Mouse (Mus musculus): ENCODE measurements around the gene Sgsh. TPM values are rescaled to one million over a fixed set of nuclear protein-coding genes. Genes with fewer than 3 reads are reported as not detected.

The Sgsh gene
- polyA plus RNA-seq, 1 experiment from 2014 or later: 8.4 TPM

DNA sequence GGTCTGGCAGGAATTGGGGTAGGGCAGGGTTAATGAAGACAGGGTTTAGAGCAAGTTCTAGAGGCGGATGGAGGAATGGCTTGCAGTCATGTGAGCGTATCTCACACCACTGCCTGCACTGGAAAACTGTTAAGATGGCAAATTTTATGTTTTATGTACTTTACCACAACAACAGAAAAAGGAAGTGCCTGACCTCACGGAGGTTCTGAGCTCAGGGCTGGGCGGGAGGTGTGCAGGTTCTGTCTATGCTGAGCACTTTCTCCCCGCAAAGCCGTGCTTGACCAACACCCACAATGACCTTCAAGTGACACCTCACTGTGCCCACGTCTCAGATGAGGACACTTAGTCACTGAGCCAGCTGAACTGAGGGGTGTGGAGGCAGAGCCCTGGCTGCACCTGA is 3.2 kb downstream of the Sgsh start:
- 59% methylated on average over 7 of the region's 7 CpGs for WGBS
- Histone ChIP-seq H3K9ac (ENCODE audit: low read length) (no peak overlapping the region), H3K4me1 (replicated peaks; ENCODE audit: control insufficient read depth, insufficient read depth, low read length) (peaks cover 10% of the 10 kb centered on the region), H3K4me3 (ENCODE audit: low read length) (no peak overlapping the region), H3K27me3 (ENCODE audit: control insufficient read depth, insufficient read depth, low read depth, low read length) (no peaks in the 10 kb centered on the region), H3K4me2 (ENCODE audit: low read depth, low read length) (no peak overlapping the region), H3K27ac (ENCODE audit: low read length) (no peak overlapping the region), H3K36me3 (ENCODE audit: control insufficient read depth, insufficient read depth, low read length) (no peaks in the 10 kb centered on the region; the same call in 1 of the 2 replicates), H3K9me3 (ENCODE audit: control insufficient read depth, low read length) (no peaks in the 10 kb centered on the region)
- no peak for ATAC-seq (ENCODE audit: low read depth)

GRCm38 (mm10) chr11:119347125-119347524 is 8.2 kb downstream of the Sgsh start:
- no peak for ATAC-seq (ENCODE audit: low read depth)
- WGBS: 83% methylated on average over 4 of the region's 4 CpGs
- no peak overlapping the region for H3K4me2 ChIP-seq (ENCODE audit: low read depth, low read length)
- H3K4me1 ChIP-seq (replicated peaks; ENCODE audit: control insufficient read depth, insufficient read depth, low read length): no peaks in the 10 kb centered on the region
- peaks cover 2% of the 10 kb centered on the region; the same call in 1 of the 2 replicates for H3K36me3 ChIP-seq (ENCODE audit: control insufficient read depth, insufficient read depth, low read length)
- no peak overlapping the region for H3K4me3 ChIP-seq (ENCODE audit: low read length)
- H3K9me3 ChIP-seq (ENCODE audit: control insufficient read depth, low read length): no peaks in the 10 kb centered on the region
- H3K27ac ChIP-seq (ENCODE audit: low read length): no peak overlapping the region
- no peaks in the 10 kb centered on the region for H3K27me3 ChIP-seq (ENCODE audit: control insufficient read depth, insufficient read depth, low read depth, low read length)
- no peak overlapping the region for H3K9ac ChIP-seq (ENCODE audit: low read length)

DNA sequence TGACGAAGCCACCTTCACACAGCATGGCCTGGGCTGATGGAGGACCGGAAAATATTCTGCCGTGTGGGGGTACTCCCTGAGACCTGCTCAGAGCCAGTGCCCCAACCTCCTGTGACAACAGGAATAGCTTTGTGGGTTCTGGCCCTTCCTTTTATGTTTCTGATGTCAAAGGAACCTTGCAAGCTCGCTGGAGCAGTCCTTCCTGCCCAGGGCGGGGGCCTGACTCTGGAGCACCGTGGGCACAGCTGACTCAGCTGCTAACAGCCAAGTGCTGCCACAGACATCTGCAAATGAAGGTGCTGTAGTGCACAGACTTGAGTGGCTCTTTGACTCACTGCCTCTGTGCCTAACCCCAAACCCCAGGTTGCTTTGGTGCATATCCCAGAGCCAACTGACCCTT is 10.5 kb downstream of the Sgsh start:
- no peak overlapping the region for H3K4me2 ChIP-seq (ENCODE audit: low read depth, low read length)
- no peak for ATAC-seq (ENCODE audit: low read depth)
- 55% methylated on average over 6 of the region's 6 CpGs for WGBS
- H3K9ac ChIP-seq (ENCODE audit: low read length): no peak overlapping the region
- H3K9me3 ChIP-seq (ENCODE audit: control insufficient read depth, low read length): no peaks in the 10 kb centered on the region
- H3K4me3 ChIP-seq (ENCODE audit: low read length): no peak overlapping the region
- no peaks in the 10 kb centered on the region for H3K27me3 ChIP-seq (ENCODE audit: control insufficient read depth, insufficient read depth, low read depth, low read length)
- no peak overlapping the region for H3K27ac ChIP-seq (ENCODE audit: low read length)
- H3K4me1 ChIP-seq (replicated peaks; ENCODE audit: control insufficient read depth, insufficient read depth, low read length): no peaks in the 10 kb centered on the region
- 0 out of 2 replicates have a peak, but pooled peaks cover 2% of the 10 kb centered on the region for H3K36me3 ChIP-seq (ENCODE audit: control insufficient read depth, insufficient read depth, low read length)

DNA sequence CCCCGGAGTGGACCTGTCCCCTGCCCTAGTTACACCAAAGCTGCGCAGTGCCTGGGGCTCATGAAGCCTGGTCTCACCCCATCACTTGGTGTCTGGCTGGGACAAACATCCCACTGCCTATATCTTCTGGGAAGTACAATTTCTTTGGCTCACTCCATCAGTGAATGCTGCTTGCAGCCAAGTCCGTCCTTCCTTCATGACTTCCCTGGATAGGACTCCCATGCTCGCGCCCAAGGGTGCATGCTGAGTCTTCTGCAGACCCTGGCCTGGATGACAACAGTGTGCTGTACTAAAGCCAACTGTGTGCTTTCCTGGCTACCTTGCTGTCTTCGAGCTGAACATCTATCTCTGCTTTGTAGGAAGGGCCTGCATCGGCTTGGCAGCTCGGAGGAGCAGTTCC is 11.2 kb downstream of the Sgsh start:
- Histone ChIP-seq H3K9ac (ENCODE audit: low read length) (no peak overlapping the region), H3K36me3 (ENCODE audit: control insufficient read depth, insufficient read depth, low read length) (0 out of 2 replicates have a peak, but pooled peaks cover 2% of the 10 kb centered on the region), H3K27me3 (ENCODE audit: control insufficient read depth, insufficient read depth, low read depth, low read length) (no peaks in the 10 kb centered on the region), H3K4me2 (ENCODE audit: low read depth, low read length) (no peak overlapping the region), H3K4me1 (replicated peaks; ENCODE audit: control insufficient read depth, insufficient read depth, low read length) (no peaks in the 10 kb centered on the region), H3K9me3 (ENCODE audit: control insufficient read depth, low read length) (no peaks in the 10 kb centered on the region), H3K27ac (ENCODE audit: low read length) (no peak overlapping the region), H3K4me3 (ENCODE audit: low read length) (no peak overlapping the region)
- no peak for ATAC-seq (ENCODE audit: low read depth)
- WGBS: 74% methylated on average over 8 of the region's 8 CpGs

DNA sequence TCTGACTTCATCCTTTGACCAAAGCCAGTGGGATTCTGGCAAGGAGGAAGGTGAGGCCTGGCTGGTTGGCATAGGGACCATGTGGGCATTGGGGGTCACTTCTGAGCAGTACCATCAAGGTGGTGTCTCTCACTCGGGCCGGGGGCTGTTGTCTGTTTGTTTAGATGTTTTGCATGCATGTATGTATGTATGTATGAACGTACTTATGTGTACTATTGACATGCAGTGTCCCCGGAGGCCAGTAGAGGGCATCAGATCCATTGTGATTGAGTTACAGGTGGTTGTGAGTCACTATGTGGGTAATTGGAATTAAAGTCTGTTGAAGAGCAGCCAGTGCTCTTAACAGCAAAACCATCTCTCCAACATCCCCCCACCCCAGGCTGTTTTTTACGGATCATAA is 15.7 kb downstream of the Sgsh start:
- Histone ChIP-seq H3K9me3 (ENCODE audit: control insufficient read depth, low read length) (no peaks in the 10 kb centered on the region), H3K4me2 (ENCODE audit: low read depth, low read length) (no peak overlapping the region), H3K9ac (ENCODE audit: low read length) (no peak overlapping the region), H3K27ac (ENCODE audit: low read length) (no peak overlapping the region), H3K4me3 (ENCODE audit: low read length) (no peak overlapping the region), H3K36me3 (ENCODE audit: control insufficient read depth, insufficient read depth, low read length) (no peaks in the 10 kb centered on the region), H3K27me3 (ENCODE audit: control insufficient read depth, insufficient read depth, low read depth, low read length) (no peaks in the 10 kb centered on the region), H3K4me1 (replicated peaks; ENCODE audit: control insufficient read depth, insufficient read depth, low read length) (no peaks in the 10 kb centered on the region)
- peak; percentile 66; the same call in 1 of the 2 replicates for ATAC-seq (ENCODE audit: low read depth)
- 4% methylated on average over 5 of the region's 5 CpGs for WGBS

GRCm38 (mm10) chr11:119339179-119339578 is 16.2 kb downstream of the Sgsh start:
- H3K4me3 ChIP-seq (ENCODE audit: low read length): no peak overlapping the region
- no peak overlapping the region for H3K4me2 ChIP-seq (ENCODE audit: low read depth, low read length)
- WGBS: 40% methylated on average over 5 of the region's 5 CpGs
- no peaks in the 10 kb centered on the region for H3K27me3 ChIP-seq (ENCODE audit: control insufficient read depth, insufficient read depth, low read depth, low read length)
- H3K9me3 ChIP-seq (ENCODE audit: control insufficient read depth, low read length): no peaks in the 10 kb centered on the region
- H3K9ac ChIP-seq (ENCODE audit: low read length): no peak overlapping the region
- H3K4me1 ChIP-seq (replicated peaks; ENCODE audit: control insufficient read depth, insufficient read depth, low read length): no peaks in the 10 kb centered on the region
- ATAC-seq (ENCODE audit: low read depth): peak; percentile 44; the same call in 1 of the 2 replicates
- no peak overlapping the region for H3K27ac ChIP-seq (ENCODE audit: low read length)
- no peaks in the 10 kb centered on the region for H3K36me3 ChIP-seq (ENCODE audit: control insufficient read depth, insufficient read depth, low read length)

DNA sequence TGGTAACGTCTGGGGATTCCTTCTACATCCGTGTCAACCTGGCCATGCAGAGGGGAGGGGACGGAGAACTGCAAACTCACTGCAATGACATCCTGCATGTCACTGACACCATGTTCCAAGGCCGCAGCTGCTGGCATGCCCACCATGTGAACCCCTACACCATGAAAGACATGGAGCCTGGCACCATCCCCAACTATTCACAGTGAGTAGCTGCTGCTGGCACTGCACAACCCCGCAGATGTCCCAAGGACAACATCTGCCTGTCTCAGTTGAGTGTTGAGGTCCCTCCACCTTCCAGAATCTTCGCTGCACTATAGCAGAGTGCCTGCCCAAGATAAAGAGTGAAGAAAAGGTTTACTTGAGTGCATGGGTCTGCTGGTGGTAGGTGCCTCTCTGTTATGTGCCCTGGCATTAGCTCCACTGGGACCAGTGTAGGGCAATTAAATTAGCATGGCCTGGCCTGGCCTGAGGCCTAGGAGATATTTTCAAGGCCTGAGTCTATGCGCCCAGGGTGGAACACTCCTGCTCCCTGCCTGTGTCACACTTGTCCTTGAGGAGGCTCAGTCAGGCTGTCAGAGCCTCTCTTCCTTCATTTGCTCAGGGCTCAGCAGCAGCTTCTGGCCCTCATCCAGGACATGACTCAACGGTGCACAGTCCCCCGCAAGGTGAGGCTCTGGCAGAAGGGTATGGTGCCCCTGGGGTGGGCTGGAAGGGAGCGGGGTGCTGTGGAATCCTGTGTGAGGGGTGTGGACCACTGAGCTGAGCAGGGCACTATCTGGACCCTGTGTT is 16.9 kb downstream of the Sgsh start:
- Histone ChIP-seq H3K4me1 (replicated peaks; ENCODE audit: control insufficient read depth, insufficient read depth, low read length) (no peaks in the 10 kb centered on the region), H3K4me2 (ENCODE audit: low read depth, low read length) (no peak overlapping the region), H3K9ac (ENCODE audit: low read length) (no peak overlapping the region), H3K36me3 (ENCODE audit: control insufficient read depth, insufficient read depth, low read length) (no peaks in the 10 kb centered on the region), H3K27me3 (ENCODE audit: control insufficient read depth, insufficient read depth, low read depth, low read length) (no peaks in the 10 kb centered on the region; the same call in 1 of the 2 replicates), H3K4me3 (ENCODE audit: low read length) (no peak overlapping the region), H3K27ac (ENCODE audit: low read length) (no peak overlapping the region), H3K9me3 (ENCODE audit: control insufficient read depth, low read length) (no peaks in the 10 kb centered on the region)
- WGBS: 68% methylated on average over 10 of the region's 10 CpGs
- no peak for ATAC-seq (ENCODE audit: low read depth)

DNA sequence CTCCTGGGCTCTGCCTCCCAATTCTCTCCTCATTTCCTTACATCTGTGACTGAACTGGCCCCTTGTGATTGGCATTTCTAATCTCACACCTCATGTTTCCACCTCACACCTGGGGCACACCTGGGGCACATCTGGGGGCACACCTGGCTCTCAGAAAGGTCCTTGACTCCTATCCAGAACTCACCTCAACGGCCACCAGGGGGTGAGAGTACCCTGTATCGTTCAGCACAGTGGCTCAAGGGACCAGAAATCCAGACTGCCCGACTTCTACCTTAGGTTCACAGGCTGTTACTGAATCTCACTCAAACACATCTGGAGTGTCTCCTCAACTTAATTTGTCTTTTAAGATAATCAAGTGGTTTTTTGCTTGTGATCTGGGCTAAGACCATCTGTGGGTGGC is 23.4 kb downstream of the Sgsh start:
- H3K9ac ChIP-seq (ENCODE audit: low read length): no peak overlapping the region
- no peak overlapping the region for H3K27ac ChIP-seq (ENCODE audit: low read length)
- ATAC-seq (ENCODE audit: low read depth): no peak
- WGBS: 27% methylated on average over 3 of the region's 3 CpGs
- H3K9me3 ChIP-seq (ENCODE audit: control insufficient read depth, low read length): no peaks in the 10 kb centered on the region
- no peaks in the 10 kb centered on the region for H3K4me1 ChIP-seq (replicated peaks; ENCODE audit: control insufficient read depth, insufficient read depth, low read length)
- no peaks in the 10 kb centered on the region for H3K36me3 ChIP-seq (ENCODE audit: control insufficient read depth, insufficient read depth, low read length)
- H3K27me3 ChIP-seq (ENCODE audit: control insufficient read depth, insufficient read depth, low read depth, low read length): no peaks in the 10 kb centered on the region; the same call in 1 of the 2 replicates
- H3K4me3 ChIP-seq (ENCODE audit: low read length): no peak overlapping the region
- no peak overlapping the region for H3K4me2 ChIP-seq (ENCODE audit: low read depth, low read length)

DNA sequence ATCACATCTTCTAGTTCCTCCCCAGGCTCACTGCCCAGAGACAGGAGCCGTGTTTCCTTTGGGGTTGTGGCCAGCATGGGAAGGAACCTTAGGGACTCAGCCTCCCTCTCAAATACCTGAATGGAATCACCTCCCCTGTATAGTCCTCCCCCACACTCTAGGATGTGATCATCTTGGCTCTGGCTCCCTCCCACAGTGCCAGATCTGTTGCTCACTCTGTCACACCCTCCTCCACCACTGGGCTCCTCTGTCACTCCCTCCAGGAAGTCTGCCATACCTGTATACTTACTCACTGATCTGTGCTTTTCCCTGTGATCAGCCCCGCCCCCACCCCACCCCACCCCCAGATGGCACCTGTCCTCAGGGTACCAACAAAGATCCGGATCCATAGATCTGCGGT is 24.7 kb downstream of the Sgsh start:
- Histone ChIP-seq H3K27me3 (ENCODE audit: control insufficient read depth, insufficient read depth, low read depth, low read length) (no peaks in the 10 kb centered on the region; the same call in 1 of the 2 replicates), H3K4me3 (ENCODE audit: low read length) (no peak overlapping the region), H3K4me2 (ENCODE audit: low read depth, low read length) (no peak overlapping the region), H3K9me3 (ENCODE audit: control insufficient read depth, low read length) (no peaks in the 10 kb centered on the region), H3K27ac (ENCODE audit: low read length) (no peak overlapping the region), H3K9ac (ENCODE audit: low read length) (no peak overlapping the region), H3K4me1 (replicated peaks; ENCODE audit: control insufficient read depth, insufficient read depth, low read length) (no peaks in the 10 kb centered on the region), H3K36me3 (ENCODE audit: control insufficient read depth, insufficient read depth, low read length) (no peaks in the 10 kb centered on the region)
- ATAC-seq (ENCODE audit: low read depth): no peak
- WGBS: 51% methylated on average over 4 of the region's 4 CpGs

All from lung, embryonic 16.5 days (tissue).